Mouse (Mus musculus): ENCODE results near the gene Glycam1.
"Not testable (repeated sequence)": the region's sequence is repeated elsewhere in the genome, so short reads cannot be mapped to it uniquely, and the experiment has no call there.

Gene Glycam1

DNA sequence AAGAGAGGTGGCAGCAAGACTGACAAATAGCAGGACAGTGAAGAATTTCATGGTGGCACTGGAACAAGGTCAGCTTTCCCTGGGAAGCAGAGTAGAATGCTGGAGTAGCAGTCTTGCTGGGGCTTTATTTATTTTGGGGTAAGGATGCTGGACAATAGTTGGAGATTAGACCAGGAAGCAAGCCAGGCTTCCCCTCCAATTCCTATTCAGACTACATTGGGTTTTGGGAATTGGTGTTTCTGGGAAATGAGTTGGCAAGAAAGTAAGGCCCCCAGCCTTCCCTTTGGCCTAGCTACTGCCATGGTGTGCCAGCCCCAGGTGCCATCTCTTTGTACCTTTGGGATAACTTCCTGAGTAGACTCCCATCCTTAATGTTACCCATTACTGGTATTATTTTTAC is at the start of gene Glycam1:
Gene Glycam1, minus strand, starts transcription at position 101 of the 400 bp plus-strand sequence.
- DNase-seq (ENCODE audit: low spot score) = no peak

DNA sequence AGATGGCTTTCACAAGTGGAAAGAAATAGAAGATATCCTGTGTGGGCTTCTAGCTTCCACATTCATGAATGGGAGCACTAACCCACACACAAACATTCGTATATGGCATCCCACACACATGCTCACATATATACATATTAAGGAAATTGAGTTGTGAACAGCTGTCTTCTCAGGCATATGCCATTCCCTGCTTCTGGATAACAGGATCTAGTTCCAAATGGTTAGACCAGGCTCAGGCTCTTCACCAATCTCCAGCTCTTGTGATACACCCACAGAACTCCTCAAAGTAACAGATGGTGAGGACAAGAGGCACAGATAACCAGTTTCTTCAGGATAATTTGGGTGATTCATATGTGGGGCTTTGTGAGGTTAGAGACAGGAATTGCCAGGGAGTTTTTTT is 39.6 kb upstream of the Glycam1 start:
- DNase-seq (ENCODE audit: low spot score) = no peak

GRCm38 (mm10) chr15:103590779-103591178 is 25.9 kb upstream of the Glycam1 start:
- no peak for DNase-seq (ENCODE audit: low spot score)

- not testable (repeated sequence) for DNase-seq (ENCODE audit: low spot score)
Measured at GRCm38 (mm10) chr15:103587752-103588151, 22.9 kb upstream of the Glycam1 start.

DNA sequence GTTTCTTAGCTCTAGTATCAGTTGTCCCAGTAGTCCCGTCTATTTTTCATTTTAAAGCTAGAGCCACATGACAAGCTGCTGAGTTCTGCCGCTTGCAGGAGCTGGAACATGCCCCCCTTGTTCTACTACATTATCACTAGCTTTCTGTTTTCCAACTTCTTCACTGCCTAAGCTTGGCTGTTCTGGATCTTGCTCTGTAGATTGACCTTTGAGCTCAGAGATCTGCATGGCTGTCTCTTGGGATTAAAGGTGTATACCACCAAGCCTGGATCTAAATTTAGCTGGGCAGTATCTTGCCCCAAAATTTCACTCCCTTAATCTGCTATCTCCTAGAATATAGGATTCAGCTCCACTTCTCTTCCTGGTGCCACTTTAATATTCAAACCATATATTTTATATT is 21.0 kb upstream of the Glycam1 start:
- DNase-seq (ENCODE audit: low spot score) = no peak

GRCm38 (mm10) chr15:103552096-103552690 is 12.7 kb downstream of the Glycam1 start:
- no peak for DNase-seq (ENCODE audit: low spot score)

- no peak for DNase-seq (ENCODE audit: low spot score)
Measured at GRCm38 (mm10) chr15:103551053-103551452, 13.8 kb downstream of the Glycam1 start.

- DNase-seq (ENCODE audit: low spot score) = no peak
Measured at GRCm38 (mm10) chr15:103549475-103549874, 15.4 kb downstream of the Glycam1 start.

DNA sequence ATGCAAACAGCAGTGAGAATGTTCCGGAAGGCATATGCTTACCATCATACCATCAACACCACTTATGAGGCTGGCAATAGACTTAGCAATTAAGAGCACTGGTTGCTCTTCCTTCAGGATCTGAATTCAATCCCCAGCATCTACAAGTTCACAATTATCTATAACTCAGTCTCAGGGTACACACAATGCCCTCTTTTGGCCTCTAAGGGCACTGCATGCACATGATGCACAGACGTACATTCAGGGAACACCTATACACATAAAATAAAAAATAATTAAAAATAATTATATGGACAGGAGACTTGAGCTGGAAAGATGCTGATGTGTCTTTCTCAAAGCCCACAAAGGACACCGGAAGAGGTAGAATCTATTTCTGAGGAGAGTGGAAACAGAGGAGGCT is 16.9 kb downstream of the Glycam1 start:
- no peak for DNase-seq (ENCODE audit: low spot score)

- DNase-seq (ENCODE audit: low spot score) = no peak
Measured at GRCm38 (mm10) chr15:103542526-103542925, 22.4 kb downstream of the Glycam1 start.

DNA sequence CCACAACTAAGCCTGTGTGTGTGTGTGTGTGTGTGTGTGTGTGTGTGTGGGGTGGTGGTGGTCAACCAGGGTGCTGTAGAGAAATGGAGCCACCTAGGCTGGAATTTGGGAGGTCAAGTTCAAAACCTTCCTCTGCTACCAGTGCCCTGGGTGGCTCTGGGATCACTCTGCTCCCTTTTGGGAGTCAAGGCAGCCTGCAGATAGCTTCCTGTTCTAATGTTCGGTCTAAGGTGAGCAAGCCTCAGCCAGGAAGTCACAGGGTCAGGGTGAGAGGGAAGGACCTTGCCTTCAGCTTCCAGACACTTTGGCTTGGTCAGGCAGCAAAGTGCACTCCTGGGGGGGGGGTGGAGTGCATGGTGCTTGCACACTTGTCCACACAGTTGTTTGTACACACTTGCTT is 24.2 kb downstream of the Glycam1 start:
- no peak for DNase-seq (ENCODE audit: low spot score)

DNA sequence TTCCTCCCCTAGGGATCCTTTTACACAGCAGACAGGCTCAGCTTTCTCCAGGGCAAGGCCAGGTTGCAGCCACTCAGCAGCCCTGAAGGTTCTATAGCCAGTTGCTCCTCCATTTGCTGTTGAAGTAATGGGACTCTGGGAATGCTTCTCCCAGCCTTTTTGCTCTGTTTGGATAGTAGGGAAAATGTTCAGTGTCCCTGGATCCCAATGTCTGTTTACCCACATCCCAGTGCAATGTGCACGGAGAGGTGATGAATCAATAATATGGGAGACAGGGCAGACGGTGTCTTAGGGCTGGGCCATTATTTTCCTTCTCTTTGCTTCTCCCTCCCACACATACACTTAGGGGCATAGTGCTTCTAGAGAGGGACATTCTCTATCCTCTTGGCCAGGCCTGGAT is 25.6 kb downstream of the Glycam1 start:
- DNase-seq (ENCODE audit: low spot score) = no peak

GRCm38 (mm10) chr15:103537822-103538213 is 27.1 kb downstream of the Glycam1 start, which contains the start of gene Ppp1r1a:
Gene Ppp1r1a, minus strand, starts transcription at chr15:103538003.
- DNase-seq (ENCODE audit: low spot score) = no peak

DNA sequence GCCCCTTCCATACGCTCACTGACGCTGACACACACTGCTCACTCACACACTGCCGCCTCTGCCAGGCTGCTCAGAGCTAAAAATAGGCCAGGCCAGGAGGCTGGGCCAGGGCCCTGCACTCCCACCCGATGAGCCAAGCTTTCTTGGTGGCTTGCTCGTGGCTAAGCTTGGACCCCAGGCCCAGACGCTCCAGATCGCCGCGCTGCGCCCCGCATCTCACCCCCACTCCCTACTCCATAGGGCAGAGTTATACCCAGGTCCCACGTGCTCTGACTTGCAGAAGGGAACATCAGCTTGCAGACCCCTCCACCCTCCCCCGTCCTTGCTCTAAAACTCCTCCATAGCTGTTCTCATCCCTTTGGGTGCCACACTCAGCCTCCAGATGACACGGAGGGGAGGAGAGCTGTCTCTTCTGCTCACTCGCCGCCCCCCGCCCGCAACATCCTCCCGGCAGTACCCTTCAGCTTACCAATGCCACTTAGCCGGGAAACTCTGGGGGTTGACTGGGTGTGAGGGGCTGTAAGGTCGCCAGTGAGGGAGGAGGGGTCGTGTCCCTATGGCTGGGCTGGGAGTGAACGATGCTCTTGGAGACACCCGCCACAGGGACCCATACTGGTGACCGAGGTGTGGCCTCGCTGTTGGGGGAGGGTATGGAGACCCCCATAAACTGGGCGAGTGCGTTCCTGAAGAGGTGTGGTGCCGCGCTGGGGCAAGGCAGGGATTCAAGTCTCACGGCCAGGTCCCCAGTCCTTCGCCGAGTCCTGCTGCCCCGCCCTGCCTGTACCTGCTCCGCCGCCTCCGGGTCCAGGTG is 27.7 kb downstream of the Glycam1 start:
- DNase-seq (ENCODE audit: low spot score) = no peak

- DNase-seq (ENCODE audit: low spot score) = no peak
Measured at GRCm38 (mm10) chr15:103536456-103536855, 28.4 kb downstream of the Glycam1 start.

DNA sequence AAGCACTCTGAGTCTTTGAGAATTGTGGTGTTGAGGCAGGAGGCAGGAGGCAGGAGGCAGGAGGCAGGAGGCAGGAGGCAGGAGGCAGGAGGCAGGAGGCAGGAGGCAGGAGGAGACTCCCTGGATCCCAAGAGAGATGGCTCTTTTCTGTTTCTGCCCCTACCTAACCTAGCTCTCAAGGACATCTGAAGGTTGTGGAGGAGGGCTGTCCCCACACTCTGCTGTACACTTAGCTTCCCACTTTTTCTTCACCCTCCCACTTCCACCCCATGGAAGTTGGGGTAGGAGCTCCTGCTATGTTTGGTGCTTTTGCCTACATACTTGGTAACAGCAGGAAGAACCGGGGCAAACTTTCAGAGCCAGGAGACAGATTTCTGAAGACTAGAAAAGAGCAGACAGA is 29.1 kb downstream of the Glycam1 start:
- DNase-seq (ENCODE audit: low spot score) = no peak

DNA sequence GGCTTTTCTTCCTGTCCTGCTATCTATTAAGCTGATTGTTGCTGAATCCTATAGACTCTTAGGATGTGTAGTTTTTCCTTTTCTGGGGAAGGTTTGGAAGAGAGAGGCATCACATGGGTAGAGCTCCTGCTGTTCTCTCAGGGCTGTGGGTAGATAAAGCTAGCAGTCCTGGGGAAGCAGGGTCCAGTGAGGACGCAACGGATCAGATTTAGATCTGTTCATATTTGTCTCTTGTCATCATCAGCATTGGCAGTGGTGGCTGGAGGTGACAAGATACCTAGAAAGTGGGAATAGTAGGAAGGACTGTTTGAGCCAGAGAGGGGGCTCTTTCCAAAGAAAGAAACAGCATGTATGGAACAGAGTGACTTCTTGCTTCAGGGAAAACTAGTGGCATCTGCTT is 29.9 kb downstream of the Glycam1 start:
- DNase-seq (ENCODE audit: low spot score) = no peak

DNA sequence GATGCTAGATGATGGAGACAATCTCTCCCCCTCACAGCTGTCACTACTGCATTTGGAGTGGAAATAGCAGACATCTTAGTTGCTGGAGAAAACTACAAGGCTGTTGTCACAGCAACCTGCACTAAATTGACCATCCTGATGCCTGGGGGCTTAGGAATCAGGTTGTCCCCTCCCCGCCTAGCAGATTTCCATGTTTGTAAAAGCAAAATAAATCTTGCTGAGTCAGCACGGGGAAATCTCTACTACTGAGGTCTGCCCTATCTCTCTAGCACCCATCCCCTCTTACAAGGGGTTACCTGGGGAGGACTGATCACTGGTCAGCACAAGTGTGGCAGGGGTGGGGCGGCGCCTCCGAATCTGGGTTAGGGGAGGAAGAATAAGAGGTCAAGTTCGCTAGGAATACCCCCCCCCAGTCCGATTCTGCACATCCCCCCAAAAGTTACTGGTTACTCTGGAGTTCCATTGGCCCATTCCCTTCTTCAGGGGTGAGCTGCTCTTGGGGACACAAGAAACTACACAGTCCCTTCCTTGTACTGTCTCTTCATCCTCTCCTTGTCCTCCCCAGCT is 30.7 kb downstream of the Glycam1 start:
- no peak for DNase-seq (ENCODE audit: low spot score)

- DNase-seq (ENCODE audit: low spot score) = no peak
Measured at GRCm38 (mm10) chr15:103530372-103530771, 34.5 kb downstream of the Glycam1 start.

- DNase-seq (ENCODE audit: low spot score) = no peak
Measured at GRCm38 (mm10) chr15:103523156-103523555, 41.7 kb downstream of the Glycam1 start.

GRCm38 (mm10) chr15:103522458-103523099 is 42.3 kb downstream of the Glycam1 start:
- no peak for DNase-seq (ENCODE audit: low spot score)

Measured in urinary bladder, postnatal 10 days (tissue).